Mouse (Mus musculus) liver, adult (tissue): Measurements from ENCODE around the gene Prkcq.

Experiments
- GATA4 ChIP-seq: IDR thresholded peaks from 2 replicates; pipeline ENCODE4 v1.6.1; 2014; ENCODE audit warnings: mild to moderate bottlenecking, low read length; ENCODE audit not compliant: insufficient replicate concordance

The Prkcq gene

DNA sequence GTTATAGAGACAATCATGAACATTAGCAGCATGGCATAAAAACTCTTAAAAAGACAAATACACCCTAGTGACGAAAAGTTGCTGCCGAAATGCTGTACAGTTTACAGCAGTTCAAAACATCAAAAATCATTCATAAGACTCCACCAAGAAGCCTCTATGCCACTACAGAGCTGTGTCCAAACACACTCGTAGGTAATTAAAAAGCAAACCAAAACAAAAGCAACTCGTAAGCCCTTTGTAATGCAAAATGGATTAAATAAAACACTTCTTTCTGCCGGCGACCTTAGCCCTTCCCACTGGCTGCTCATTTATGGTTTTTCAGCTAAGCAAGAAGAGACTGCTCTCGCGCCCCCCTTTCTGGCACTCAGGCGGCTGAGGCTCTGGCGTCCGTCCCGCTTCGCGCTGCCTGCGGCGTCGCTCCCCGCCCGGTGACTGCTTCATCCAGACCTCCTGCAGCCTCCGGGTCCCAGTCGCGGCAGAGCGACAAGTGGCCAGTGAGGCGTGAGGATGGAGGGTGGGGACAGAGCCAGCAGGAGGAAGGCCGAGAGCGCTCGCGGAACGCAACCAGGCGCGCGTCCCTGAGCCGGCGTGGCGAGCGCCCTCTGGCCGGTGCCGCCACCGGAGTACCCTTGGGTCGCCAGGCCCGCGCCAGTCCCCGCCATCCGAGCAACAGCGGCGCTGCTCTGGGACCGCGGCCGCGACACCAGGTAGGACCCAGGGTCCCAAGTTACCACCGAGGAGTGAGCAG lies at the start of gene Prkcq:
Prkcq (plus strand) TSS at position 355 of the 748 bp plus-strand sequence.
- no peak for TF ChIP-seq GATA4

DNA sequence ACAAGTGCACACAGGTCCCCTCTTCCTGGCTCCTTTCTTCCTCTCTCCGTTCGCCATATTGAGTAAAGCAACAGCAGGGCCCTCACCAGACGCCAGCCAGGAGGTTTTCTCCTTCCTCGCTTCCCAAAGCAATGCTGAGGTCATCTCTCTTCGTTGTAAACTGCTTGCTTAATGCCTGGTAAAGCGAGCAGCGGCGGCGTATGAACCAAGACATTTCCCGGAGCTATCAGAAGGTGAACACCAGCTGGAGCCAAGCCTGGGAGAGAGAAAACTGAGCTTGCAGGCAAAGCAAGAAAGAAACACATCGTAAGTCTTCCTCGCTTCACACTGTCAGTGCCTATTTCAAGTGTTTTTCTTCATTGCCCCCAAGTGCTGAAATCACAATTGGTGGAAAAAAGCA lies 41.0 kb upstream of the Prkcq start:
- no peak for TF ChIP-seq GATA4

DNA sequence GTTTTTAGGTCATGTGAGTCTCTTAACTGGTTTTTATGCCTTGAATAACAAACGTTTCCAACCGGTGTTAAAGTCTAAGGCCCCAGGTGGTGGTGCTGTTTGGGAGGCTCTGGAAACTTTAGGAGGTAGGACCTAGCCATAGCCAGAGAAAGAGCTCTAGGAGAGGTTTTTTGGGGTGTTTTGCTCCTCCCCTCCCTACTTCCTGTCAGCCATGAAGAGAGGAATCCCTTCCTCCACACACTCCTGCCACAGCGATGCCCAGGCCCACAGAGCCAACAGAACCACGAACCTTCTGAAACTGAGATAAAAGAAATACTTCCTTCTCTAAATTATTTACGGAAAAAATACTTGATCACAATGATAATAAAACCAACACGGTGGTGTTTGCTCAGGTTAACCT lies 36.2 kb upstream of the Prkcq start:
- TF ChIP-seq GATA4 = no peak

DNA sequence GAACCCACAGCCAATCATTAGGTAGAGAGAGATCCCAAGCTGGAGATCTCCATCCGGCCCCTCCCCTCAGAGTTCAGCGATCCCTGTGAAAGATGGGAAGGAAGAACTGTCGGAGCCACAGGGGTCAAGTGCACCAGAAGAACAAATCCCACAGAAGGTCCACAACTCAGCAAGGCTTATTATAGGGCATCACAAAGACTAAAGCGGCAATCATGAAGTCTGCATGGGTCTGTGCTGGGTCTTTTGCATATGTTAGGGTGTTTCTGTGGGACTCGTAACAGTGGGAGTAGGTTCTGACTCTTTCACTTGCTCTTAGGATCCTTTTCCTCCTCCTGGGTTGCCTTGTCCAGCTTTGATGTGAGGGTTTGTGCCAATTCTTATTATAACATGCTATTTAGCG lies 33.8 kb upstream of the Prkcq start:
- TF ChIP-seq GATA4 = no peak

DNA sequence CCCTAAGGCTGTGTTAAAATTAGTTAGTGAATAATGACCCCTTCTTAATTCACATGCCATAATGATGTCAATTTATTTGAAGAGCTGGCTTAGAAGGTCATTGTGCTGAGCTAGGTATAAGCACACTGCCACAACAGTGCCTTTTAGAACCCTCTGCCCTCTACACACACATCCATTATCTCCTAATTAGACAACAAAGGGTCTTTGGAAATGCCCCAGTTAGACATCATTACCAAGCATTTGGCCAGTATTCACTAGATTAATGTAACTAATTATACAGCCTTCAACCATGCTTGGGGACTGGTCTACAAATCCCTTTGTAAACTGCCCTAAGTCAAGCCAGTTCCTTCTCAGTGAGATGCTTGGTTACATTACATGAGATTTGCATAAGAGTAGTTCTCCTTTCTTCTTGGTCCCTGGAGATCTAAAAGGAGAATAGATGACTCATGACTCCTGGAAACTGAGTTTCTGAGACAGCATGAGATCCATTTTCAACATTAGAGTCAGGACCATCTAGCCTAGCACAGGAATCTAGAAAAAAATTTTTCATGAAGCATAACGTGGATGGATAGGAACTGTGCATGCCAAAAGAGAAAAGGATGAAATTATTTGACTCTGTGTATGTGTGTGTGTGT lies 32.3 kb upstream of the Prkcq start:
- TF ChIP-seq GATA4 = no peak

DNA sequence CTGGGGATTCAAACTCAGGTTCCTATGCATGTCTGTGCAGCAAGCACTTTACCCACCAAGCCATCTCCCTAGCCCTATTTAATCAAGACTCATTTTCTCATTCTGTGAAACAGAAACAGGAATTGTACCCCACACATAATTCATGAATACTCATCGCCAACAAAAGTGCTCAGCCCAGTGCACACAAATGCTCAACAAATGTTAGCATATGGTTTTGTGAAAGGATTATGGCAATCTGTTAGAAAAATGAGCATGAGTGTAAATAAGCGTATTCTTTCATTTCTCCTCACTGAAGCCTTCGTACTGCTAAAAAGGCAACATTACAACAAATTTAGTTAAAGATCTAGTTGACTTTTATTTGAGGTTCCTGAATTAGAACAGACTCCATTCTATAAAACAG lies 31.5 kb upstream of the Prkcq start:
- TF ChIP-seq GATA4 = no peak

DNA sequence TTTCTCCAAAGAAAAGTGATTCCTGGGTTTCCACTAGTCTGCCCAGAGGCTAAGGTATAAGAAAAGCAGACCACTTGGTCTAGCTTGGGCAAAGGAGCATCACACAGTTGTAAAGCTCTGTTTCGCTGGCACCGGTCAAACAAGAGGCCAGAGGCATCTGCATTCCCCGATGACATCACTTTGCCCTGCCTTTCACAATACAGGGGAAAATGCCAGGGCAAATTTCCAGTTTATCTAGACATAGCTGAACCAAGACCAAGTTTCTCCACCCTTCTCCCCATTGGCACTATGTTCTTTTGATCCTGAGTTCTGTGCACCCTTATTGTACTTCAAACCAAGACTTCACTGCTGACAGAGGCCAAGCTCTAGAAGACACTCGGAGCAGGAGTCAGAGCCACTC lies 22.8 kb upstream of the Prkcq start:
- no peak for TF ChIP-seq GATA4

DNA sequence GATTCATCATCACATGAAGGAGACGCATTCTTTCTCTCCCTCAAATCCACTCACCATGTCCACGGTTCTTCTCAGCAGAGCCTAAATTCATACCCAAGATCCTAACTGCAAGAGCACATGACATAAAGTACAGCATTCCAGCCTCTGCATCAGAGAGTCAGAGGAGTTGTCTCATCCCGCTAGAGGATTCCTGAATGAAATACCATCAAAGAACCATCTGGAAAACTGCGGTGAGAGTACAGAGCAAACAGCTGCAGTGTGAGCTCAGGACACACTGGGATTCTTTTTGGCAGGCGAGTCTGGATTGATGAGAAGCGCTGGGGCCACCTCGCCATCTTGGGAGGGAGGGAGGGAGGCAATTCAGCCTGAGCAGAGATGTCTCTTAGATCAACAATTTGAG lies 20.9 kb upstream of the Prkcq start:
- TF ChIP-seq GATA4 = no peak

DNA sequence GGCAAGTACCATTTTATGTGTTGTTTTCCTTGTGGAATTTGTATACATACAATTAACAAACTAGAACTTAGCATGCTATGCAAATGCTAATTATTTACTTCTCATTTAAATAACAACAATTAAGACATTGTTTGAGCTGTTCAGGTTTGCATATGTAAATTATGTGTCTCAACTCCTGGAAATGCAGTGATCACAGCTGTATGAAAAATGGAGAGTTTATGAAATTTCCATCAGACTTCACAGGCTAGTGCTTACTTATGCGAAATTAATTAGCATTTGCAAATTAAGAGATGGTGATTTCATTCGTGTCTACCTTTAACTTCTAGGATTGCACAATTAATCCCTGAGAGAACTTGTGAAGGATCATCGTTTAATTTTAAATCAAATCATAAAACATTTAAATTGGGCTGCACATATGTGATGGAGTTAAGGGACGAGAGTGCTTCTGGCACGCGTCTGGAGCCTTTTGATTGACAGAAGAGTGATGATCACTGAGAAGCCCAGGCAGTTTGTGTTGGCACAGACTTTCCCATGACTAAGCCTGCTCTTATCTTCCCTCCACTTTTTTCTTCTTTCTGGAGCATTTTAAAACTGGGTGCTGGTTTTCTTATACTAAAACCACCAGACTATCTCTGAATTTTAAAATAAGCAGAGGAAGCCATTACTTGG lies 20.1 kb upstream of the Prkcq start:
- no peak for TF ChIP-seq GATA4

DNA sequence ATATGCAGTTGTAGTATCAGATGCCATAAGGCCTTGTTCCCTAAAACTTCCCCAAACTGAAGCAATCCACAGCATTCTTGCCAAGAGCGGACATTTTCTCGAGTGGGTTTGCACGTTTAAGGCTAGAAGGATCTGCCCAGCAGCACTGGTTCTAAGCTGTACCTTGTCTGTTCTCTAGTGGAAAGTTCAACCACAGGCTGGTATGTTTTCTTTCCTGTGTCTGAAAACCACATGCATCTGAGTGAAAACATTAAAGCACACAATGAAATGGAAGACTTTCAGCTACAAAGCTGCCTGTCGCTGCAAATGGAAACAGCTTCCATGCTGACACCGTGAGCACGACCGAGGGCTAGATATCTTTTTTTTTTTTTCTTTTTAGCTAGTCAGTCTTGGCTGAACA lies 12.3 kb upstream of the Prkcq start:
- TF ChIP-seq GATA4 = no peak

DNA sequence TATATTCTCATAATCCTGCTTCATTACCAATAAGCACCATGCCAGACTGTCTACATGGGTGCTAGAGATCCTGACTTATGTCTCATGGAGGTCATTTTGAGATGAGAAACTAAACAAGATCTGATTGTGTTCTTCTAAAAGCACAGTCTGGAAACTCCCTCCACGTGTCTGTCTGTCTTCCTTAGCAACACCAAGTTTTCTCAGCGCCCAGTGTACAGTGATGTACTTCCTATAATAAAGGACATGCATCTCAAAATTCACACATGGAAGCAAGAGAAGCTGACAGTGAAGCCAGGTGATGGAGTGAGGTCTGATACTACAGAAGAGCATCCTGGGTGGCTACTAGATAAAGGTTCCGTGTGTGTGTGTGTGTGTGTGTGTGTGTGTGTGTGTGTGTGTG lies 11.2 kb upstream of the Prkcq start:
- TF ChIP-seq GATA4 = no peak

DNA sequence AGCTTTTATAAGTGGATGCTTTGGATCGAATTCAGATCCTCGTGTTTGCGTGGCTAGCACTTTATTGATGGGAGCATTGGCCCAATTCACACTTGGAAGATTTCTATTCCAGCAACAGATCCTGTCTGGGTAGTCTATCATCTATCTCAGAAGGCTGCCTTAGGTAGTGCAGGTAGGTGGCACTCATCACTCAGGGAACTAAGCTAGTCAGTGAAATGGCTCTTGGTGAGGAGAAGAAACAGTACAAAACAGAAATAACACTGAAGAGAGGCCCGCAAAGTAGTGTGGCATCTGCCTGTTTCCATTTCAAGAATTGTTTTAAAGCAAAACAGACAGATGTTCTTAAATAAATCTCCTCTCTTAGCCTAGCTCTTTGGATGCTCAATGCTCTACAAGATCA lies 10.6 kb upstream of the Prkcq start:
- no peak for TF ChIP-seq GATA4

DNA sequence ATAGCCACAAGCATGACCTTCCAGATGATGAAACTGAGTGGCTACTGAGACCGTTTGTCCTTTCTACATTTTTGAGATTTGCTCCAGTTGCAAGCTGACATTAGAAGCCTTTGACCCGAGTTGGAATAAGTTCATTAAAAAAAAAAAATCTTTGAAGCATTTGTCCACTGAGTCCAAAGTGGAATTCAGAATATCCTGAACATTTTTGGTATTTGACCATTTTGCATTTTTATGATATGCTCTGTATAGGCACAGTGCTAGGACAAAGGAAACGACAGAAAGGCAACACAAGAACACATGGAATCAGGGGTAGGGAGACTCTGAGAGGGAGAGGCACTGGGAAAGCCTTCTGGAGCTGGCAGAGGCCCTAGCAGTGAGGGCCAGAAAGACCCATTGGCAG lies 9.2 kb upstream of the Prkcq start:
- TF ChIP-seq GATA4 = no peak

DNA sequence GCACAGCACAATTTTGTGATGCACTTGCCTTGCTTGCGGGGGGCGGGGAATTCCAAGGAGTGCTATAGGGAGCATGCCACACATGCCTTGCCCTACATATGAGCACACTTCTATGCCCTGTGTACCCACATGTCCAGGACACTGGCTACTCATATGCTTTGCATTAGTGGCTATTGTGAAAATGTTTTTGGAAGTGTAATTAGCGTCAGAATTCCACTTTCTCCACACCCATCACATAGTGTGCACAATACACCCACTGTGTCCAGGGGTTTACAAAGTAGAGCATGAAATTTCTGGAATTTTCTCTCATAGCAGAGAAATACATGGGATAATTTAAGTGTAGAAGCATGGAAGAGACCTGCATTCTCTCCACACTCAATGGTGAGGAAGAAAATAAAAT lies 7.7 kb upstream of the Prkcq start:
- no peak for TF ChIP-seq GATA4

DNA sequence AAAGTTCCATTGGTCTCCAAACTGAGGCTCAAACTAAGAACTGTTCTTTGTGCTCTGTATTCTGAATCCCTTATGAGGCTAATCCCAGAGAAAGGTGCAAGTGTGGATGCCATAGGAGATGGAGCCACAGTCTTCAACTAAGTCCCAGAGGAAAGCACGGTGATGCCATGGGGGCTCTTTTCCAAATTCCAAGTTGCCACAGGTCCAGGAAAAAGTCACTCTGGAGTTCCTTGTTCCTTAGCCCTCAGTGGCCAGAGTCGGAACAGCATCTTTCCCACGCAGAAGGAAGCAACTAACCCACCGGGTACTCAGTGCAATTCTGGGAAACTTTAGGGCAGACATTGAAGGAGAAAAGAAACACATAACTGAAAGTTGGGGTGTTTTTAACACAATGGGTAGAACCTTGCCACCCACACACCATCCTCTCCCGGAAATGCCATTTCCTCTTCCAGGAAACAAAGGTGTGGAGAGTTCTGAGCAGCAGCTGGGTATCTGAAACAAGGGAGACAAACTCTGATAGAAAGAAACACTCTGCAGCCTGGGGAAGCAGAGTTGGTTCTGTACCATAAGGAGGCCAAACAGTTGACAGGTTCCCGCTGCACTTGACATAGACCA lies 2.1 kb upstream of the Prkcq start:
- no peak for TF ChIP-seq GATA4

DNA sequence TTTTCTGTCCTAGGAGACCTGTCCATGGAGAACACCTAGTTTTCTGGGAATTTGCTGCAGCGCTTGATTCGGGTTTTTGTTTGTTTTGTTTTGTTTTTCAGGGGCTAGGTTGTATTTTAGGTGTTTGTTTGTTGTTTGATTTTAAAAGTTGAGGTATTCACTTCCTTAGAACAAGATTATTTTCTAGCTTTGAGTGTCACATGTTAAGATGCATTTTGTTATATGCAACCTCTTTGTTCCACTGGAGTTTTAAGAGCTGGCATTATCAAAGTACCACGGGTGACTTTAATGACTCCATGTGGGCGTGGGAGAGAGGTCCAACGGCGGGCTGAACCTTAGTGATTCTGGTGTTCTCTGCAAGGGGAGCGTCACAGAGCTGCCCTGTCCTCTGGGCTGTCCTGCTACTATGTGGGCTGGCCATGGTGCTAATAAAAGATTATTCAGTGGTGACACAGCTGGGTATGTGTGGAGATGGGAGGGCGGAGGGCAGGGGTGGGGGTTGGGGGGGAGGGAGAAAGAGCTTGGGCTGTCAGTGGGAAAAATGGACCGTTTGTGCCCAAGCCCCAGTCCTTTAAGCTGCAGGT lies 1.0 kb downstream of the Prkcq start:
- TF ChIP-seq GATA4 = no peak
